Mouse (Mus musculus) brain, embryonic 14.5 days (tissue): ENCODE results near the gene Mnd1.

ENCODE experiments used
- CTCF ChIP-seq: fragments of 200-500 bp; IDR thresholded peaks from 2 replicates; pipeline ENCODE4 v1.5.1; 2012; ENCODE audit warnings: inconsistent platforms, mild to moderate bottlenecking, moderate library complexity, borderline replicate concordance; ENCODE audit not compliant: insufficient read depth, insufficient read length; ENCODE audit errors: extremely low read depth
- POLR2A ChIP-seq: fragments of 200-500 bp; IDR thresholded peaks from 2 replicates; pipeline ENCODE4 v1.6.1; 2012; ENCODE audit warnings: mild to moderate bottlenecking, inconsistent platforms, borderline replicate concordance; ENCODE audit not compliant: poor library complexity, insufficient read depth, insufficient read length, severe bottlenecking; ENCODE audit errors: extremely low read depth

GRCm38 (mm10) chr3:84040476-84041082, 115.0 kb downstream of the Mnd1 start:
- TF ChIP-seq CTCF (no peak), POLR2A (no peak)
